Mouse (Mus musculus) embryonic stem cell, embryonic (primary cell): Measurements from ENCODE around the gene Nabp2.

Experiments
- CTCF ChIA-PET, 4 experiments: fragments of 300-600 bp in 2 of 4; fragments of 350-600 bp in 2 of 4; sonication (Branson Sonifier 250); formaldehyde crosslinking; loops; one replicate each; lab custom pipeline; 2022; ENCODE audit warnings: inconsistent platforms in 2 of 4; lab: Charles Lee
- POLR2A ChIA-PET, 4 experiments: fragments of 300-600 bp in 2 of 4; fragments of 350-600 bp in 2 of 4; sonication (Branson Sonifier 250); formaldehyde crosslinking; loops; one replicate each; lab custom pipeline; 2022; ENCODE audit warnings: antibody characterized with exemption in 4 of 4, inconsistent platforms in 1 of 4; lab: Charles Lee

Gene Nabp2

DNA sequence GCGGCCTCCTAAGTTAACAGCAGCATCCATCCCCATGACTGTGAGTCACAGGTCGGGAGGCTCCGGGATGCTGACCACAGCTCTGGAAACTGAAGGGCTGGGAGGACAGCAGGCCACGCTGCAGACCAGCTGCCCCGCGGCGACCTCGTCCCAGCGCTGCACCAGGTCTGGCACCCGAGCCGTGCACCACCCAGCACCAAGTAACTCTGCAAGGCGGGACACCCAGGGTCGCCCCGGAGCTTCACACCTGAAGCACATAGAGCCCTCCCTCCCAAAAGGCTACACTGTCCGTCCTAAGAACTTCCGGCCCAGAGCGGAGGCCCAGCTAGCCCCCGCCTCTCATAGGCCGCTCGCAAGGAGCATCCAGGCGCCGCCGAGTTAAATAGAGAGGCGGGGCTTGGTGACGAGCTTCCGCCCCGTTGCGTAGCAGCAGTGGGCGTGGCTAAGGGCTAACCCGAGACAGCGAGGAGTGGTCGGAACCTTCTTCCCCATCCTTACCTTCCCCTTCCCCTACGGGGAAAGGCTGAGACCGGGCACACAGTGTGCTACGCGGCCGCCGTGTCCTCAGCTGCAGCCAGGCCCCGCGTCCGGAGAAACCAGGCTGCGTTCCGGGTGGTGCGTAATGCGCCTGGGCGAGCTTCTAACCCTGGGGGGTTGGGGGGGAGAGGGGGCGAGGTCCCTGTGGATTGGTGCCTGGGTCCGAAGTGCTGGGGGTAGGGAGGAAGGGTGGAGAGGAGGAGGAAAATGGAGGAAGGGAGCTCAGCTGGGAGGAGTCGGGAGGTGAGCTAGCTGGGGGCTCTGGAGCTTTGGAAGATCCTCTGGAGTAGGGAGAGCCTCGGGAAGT, at the start of gene Nabp2, which contains the start of gene Rnf41:
TSS of gene Nabp2 (minus strand) at position 282 of the 844 bp plus-strand sequence.
TSS of gene Rnf41 (plus strand) at position 447 of the 844 bp plus-strand sequence.
- CTCF ChIA-PET = interaction anchor here (0.5 to 2.5 kb wide), 66 partner anchors 9 to 1590 kb away, joined by 3 to 19 read pairs (median 4); partner anchors contain the start of genes Esyt1 (in 3 of the 4), Ankrd52 (in 2 of the 4), Myl6 (in 2 of the 4) and Baz2a (in 1 of the 4)
- POLR2A ChIA-PET = interaction anchor here (0.5 to 3.8 kb wide), 154 partner anchors 9 to 1072 kb away, joined by 3 to 43 read pairs (median 5); partner anchors contain the start of genes Ankrd52 (in 3 of the 4), Cnpy2 (in 3 of the 4), Coq10a (in 3 of the 4) and Esyt1 (in 3 of the 4)

DNA sequence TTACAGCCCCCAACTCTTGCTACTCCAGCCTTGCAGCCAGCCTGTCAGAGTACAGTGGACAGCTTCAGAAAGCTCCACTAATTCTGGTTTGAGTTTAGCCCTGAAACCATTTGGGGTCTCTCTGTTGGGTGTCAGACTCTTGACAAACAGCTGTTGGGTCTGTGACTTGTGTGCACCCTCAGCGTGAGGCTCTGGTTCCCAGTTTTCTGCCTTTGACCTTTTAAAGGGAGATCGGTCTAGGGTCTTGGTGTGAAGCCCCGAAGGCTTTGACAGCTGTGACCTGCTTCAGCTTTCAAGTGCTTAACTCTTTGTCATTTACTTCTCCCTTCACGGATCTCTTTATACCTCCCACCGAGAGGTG, 49.0 kb upstream of the Nabp2 start:
- ChIA-PET POLR2A (interaction anchor here in 3 of 4 experiments (0.7 to 4.9 kb wide), 35 partner anchors 9 to 345 kb away, joined by 3 to 31 read pairs (median 5); partner anchors contain the start of genes Cnpy2 (in 3 of the 3), Myl6 (in 3 of the 3), Esyt1 (in 2 of the 3) and Zc3h10 (in 2 of the 3)), CTCF (interaction anchor here (0.6 to 2.1 kb wide), 11 partner anchors 14 to 153 kb away, joined by 3 to 9 read pairs (median 5); partner anchors contain the start of gene Esyt1 (in 1 of the 4))

DNA sequence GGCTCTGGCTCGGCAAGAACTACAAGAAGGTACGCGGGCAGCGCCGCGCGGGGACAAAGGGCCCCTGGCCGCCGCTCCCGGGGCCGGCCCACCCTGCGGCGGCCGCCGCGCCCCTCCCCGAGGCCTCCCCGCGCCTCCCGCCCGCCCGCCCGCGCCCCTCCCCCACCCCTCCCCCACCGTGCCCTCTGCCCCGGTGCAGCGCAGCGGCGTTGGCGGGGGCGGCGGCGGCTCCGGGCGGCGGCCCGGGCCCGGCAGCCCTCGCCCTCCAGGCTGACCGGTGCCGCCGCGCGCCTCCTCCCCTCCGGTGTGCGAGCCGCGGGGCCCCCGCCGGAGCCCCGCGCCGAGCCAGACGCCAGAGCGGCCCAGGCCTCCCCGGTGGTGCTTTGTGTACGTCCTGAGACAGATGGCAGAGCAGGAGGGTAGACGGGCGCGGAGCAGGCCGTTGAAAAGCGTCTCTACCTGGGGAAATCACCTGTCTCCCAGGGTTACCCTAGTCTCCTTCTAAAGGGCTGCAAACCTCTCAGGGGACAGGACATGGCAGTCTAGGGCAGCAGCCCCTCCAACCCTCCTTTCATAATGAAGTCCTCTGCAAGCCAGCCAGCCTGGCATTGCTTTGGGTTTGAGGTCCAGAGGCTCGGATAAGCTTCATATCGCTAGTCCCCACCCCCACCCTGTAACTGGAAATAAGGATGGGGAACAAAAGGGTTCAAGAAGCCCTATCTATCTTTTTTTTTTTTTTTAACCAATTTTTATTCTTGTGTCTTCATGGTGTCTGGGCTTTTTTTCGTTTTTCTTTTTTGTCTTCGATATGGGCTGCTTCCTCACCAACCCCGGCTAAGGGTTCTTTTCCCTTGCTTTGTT, 48.3 kb upstream of the Nabp2 start:
- ChIA-PET CTCF (interaction anchor here (0.6 to 2.1 kb wide), 15 partner anchors 10 to 954 kb away, joined by 3 to 9 read pairs (median 4); partner anchors contain the start of gene Esyt1 (in 1 of the 4)), POLR2A (interaction anchor here (0.5 to 4.9 kb wide), 44 partner anchors 9 to 397 kb away, joined by 3 to 31 read pairs (median 4); partner anchors contain the start of genes Cnpy2 (in 3 of the 4), Myl6 (in 3 of the 4), Zc3h10 (in 3 of the 4) and Esyt1 (in 2 of the 4))

DNA sequence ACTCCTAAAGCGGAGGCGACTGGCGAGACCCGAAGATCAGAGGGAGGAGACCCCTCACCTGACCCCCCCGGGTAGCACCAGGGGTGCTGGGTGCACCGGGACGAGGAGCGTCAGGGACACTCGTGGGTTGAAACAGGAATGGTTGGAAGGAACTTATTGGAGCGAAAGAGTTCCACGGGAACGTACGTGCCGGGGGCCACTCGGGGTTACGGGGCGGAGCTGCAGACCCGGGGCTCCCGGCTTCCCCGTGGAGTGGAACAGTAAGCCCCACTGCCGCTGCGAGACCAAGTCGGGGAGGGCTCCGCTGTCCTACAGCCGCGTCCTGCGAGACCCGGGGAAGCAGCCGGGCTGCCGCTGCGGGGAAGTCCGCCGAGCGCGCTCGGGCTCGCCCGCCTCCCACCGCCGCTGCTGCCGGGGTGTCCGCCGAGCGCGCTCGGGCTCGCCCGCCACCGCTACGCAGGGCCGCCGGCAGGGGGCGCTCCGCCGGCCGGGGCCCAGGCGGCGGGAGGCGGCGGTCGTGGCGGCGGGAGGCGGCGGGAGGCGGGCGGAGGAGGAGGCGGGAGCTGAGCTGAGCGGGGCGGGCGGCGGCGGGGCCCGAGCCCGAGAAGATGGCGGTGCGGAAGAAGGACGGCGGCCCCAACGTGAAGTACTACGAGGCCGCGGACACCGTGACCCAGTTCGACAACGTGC, 47.6 kb upstream of the Nabp2 start, which contains the start of gene Smarcc2:
TSS of gene Smarcc2 (plus strand) at position 530 of the 690 bp plus-strand sequence.
- POLR2A ChIA-PET = interaction anchor here (1.0 to 4.9 kb wide), 15 partner anchors 10 to 136 kb away, joined by 3 to 31 read pairs (median 6); partner anchors contain the start of genes Esyt1 (in 2 of the 4), Zc3h10 (in 2 of the 4), Cnpy2 (in 1 of the 4) and Myl6 (in 1 of the 4)
- CTCF ChIA-PET = interaction anchor here in 3 of 4 experiments (0.6 to 2.1 kb wide), 7 partner anchors 10 to 412 kb away, joined by 3 to 8 read pairs (median 3); no protein-coding TSS in a partner anchor

DNA sequence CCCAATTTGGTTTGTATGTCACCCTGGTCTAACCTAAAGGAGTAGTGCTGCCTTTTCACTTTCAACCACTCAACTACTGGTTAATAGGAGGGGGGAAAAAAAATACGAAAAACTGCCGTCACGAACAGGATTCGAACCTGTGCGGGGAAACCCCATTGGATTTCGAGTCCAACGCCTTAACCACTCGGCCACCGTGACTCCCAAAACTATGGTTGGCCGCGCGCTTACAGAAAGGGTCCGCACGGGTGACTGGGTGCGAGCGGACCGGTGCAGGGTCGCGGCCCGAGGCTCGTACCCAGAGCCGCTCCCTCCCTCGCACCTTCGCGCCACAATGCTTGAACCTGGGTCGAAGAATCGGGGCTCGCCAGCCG, 47.0 kb upstream of the Nabp2 start:
- POLR2A ChIA-PET = interaction anchor here (0.6 to 4.9 kb wide), 7 partner anchors 16 to 131 kb away, joined by 3 to 31 read pairs (median 5); partner anchors contain the start of genes Zc3h10 (in 2 of the 4) and Erbb3 (in 1 of the 4)
- CTCF ChIA-PET = interaction anchor here in 1 of 4 experiments (1.5 kb wide), 1 partner anchor 118 kb away, joined by 3 read pairs; no protein-coding TSS in a partner anchor

DNA sequence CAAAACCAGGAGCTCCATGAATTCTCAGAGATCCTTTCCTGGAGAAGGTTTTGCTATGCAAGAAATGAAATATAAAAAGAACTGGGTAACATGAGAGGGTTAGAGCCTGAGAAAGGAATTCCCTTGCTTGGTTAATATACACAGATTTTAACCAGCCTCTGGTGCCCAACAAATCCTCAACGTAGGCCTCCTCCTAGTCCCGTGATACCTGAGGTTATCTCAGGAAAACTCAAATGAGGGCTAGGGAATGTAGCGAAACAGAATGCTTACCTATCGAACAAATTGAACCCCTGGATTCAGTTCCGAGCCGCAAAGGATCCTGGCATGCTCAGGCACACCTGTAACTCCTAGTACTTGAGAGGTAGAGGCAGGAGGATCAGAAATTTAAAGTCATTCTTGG, 46.4 kb upstream of the Nabp2 start:
- CTCF ChIA-PET = interaction anchor here in 2 of 4 experiments (0.6 to 1.5 kb wide), 5 partner anchors 17 to 276 kb away, joined by 3 read pairs; no protein-coding TSS in a partner anchor
- POLR2A ChIA-PET = interaction anchor here in 3 of 4 experiments (0.6 to 4.9 kb wide), 9 partner anchors 16 to 348 kb away, joined by 3 to 31 read pairs (median 4); partner anchors contain the start of genes Coq10a (in 1 of the 3) and Erbb3 (in 1 of the 3)

DNA sequence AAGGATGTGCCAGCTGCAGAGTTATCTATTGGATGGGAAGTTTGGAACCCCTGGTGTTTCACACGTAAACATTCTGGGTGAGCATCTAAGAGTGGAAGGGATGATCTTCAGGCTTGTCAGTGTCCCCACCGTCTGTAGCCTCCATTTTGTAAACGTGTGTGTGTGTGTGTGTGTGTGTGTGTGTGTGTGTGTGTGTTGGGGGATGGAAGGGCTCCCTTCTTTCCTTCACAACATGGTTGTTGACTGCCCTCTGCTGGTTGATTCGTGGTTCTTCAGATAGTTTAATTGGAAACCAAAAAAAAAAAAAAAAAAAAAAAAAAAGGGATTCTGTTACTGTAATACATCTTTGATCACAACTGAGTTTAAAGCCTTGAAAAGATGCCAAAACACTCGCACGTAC, 44.0 kb upstream of the Nabp2 start:
- ChIA-PET POLR2A (interaction anchor here in 3 of 4 experiments (0.9 to 1.5 kb wide), 6 partner anchors 13 to 81 kb away, joined by 3 to 6 read pairs (median 4); partner anchors contain the start of genes Nabp2 (in 2 of the 3), Rnf41 (in 2 of the 3) and Ankrd52 (in 1 of the 3)), CTCF (interaction anchor here (0.6 to 1.6 kb wide), 10 partner anchors 16 to 172 kb away, joined by 3 to 5 read pairs (median 5); partner anchors contain the start of genes Nabp2 (in 2 of the 4) and Rnf41 (in 2 of the 4))

DNA sequence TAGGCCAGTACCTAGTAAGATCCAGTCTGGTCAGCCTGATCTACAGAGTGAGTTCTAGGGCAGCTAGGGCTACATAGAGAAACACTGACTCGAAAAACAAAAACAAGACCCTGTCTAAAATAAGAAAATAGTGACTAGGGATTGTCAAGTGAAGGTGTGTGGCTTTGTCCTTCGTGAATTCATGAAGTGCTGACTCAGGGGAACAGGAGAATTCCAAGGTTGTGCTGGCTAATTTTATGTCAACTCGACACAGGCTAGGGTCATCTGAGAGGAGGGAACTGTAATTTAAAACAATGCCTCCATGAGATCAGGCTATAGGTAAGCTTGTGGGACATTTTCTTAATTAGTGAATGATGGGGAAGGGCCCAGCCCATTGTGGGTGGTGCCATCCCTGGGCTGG, 43.2 kb upstream of the Nabp2 start:
- ChIA-PET POLR2A (interaction anchor here in 3 of 4 experiments (0.8 to 1.8 kb wide), 8 partner anchors 8 to 80 kb away, joined by 3 to 6 read pairs (median 3); partner anchors contain the start of genes Nabp2 (in 2 of the 3), Rnf41 (in 2 of the 3) and Ankrd52 (in 1 of the 3)), CTCF (interaction anchor here (0.6 to 1.6 kb wide), 14 partner anchors 15 to 171 kb away, joined by 3 to 7 read pairs (median 4); partner anchors contain the start of genes Nabp2 (in 2 of the 4) and Rnf41 (in 2 of the 4))

DNA sequence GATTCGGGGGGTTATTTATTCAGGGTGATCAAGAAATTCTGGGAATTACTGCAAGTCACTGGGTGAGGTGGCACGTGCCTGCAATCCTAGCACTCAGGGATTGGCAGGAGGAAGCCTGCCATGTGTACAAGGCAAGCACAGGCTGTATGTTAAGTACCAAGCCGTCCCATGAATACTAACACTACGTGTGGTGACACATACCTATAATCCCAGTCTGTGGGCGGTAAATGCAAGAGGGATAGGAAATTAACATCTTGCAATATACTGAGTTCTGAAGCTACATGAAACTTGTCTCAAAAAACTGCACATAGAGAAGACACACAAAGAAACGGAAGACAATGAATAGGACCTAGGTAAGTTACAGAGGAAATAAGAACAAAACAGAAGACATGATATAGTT, 39.7 kb upstream of the Nabp2 start:
- ChIA-PET CTCF (interaction anchor here in 2 of 4 experiments (0.7 to 1.0 kb wide), 3 partner anchors 10 to 645 kb away, joined by 3 to 6 read pairs (median 3); no protein-coding TSS in a partner anchor), POLR2A (interaction anchor here in 3 of 4 experiments (0.7 to 1.6 kb wide), 6 partner anchors 9 to 157 kb away, joined by 3 to 10 read pairs (median 4); partner anchors contain the start of genes Ankrd52 (in 1 of the 3), Nabp2 (in 1 of the 3) and Rnf41 (in 1 of the 3))

DNA sequence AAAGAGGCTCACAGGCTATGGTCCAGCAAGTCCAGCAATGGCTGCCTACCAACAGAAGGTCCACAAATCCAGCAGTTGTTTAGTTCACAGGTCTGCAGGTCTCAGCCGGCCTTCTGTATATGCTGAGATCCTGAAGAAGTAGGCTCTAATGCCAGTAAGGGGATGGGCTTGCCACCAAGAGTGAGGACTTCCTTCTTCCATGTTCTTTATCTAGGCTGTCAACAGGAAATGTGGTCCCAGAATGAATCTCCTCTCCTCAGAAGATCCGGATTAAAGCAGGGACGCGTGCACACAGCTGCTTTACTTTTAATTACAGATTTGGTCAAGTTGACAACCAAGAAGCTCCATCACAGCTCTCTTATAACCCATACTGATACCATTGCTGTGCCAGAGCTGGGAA, 34.1 kb upstream of the Nabp2 start:
- POLR2A ChIA-PET = interaction anchor here in 1 of 4 experiments (0.6 to 1.2 kb wide), 3 partner anchors 14 to 71 kb away, joined by 3 to 5 read pairs (median 3); partner anchors contain the start of genes Nabp2 and Rnf41
- CTCF ChIA-PET = no interaction called here

DNA sequence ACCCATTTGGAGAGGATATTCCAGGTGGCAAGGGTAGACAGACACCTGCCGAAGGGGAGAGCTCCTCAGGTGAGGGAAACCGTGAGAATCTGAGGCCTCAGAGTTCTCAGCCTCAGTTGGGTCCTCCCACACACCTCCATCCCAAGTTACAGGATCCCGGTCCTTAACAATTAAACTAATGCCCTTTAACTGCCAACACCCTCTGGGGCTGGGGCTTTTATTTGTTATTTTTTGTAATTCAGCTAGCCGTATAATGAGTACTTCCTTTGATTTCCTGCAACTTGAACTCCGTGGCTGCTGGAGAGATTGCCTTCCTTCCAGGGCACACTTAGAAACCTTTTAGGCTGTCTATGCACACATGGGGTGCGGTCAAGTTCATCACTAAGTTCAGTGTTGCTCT, 33.1 kb upstream of the Nabp2 start:
- CTCF ChIA-PET = no interaction called here
- POLR2A ChIA-PET = no interaction called here

DNA sequence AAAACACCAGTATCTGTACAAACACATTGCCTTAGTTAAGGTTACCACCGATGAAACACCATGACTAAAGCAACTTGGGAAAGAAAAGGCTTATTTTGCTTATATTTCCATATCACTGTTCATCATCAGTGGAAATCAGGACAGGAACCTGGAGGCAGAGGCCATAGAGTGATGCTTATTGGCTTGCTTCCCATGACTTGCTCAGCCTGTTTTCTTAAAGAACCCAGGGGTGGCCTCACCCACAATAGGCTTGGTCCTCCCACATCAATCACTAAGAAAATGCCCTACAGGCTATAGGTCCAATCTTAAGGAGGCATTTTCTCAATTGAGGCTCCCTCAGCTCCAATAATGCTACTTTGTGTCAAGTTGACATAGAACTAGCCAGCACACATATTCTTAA, 31.4 kb upstream of the Nabp2 start:
- CTCF ChIA-PET = no interaction called here
- POLR2A ChIA-PET = interaction anchor here in 1 of 4 experiments (0.6 kb wide), 1 partner anchor 10 kb away, joined by 3 read pairs; no protein-coding TSS in a partner anchor

DNA sequence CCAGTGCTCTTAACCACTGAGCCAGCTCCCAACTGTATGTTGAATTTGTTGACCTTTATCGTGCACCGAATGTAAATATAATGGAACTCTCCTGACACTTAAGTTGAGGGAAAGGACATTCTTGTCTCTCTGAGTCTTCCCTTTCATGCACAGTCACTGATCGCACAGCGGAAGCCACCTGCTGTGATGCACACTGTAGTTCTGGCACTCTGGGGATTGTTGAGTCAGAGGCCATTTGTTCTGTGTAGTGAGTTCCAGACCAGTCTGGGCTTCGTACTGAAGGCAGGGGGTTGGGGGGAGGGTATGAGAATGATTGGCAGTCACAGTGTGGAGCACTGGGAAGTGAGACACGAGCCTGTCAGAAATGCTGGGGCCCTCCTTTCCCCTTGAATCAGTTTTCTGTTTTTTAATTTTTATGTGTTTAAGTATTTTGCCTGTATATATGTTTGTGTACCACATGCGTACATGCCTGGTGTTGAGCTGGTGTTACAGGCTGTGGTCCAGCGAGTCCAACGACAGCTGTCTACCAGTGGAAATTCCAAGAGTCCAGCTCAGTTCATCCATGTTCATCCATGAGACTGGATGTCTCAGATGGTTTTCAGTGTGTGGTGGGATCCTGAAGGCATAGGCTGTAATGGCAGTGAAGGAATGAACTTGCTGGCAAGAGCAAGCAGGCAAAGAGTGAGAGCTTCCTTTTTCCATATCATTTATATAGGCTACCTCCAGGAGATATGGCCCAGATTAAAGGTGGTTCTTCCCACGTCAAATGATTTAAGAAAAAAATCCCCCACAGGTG, 30.2 kb upstream of the Nabp2 start:
- POLR2A ChIA-PET = interaction anchor here (0.6 to 2.7 kb wide), 16 partner anchors 10 to 482 kb away, joined by 3 to 19 read pairs (median 4); partner anchors contain the start of genes Nabp2 (in 2 of the 4), Rnf41 (in 2 of the 4), Ankrd52 (in 1 of the 4) and Bloc1s1 (in 1 of the 4)
- CTCF ChIA-PET = interaction anchor here in 3 of 4 experiments (0.6 to 2.7 kb wide), 14 partner anchors 7 to 191 kb away, joined by 3 to 11 read pairs (median 4); partner anchors contain the start of genes Ankrd52 (in 2 of the 3), Nabp2 (in 1 of the 3) and Rnf41 (in 1 of the 3)

DNA sequence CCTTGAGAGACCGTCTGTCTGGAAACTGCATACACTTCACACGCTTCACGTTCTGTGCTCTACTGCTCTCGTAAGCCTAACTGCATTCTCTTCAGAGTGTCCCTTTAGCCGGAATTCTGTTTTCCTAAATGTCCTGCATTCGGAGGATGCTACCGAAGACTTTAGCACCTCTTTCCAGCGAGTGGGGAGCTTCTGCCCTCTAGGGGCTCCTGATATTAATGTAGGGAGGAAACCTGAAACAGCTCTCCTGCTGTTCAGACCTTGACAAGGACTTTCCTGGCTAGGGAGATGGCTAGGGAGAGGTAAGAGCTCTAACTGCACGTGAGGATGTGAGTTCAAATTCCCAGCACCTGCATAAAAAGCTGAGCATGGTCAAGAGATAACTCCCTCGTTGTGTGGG, 29.1 kb upstream of the Nabp2 start:
- ChIA-PET POLR2A (interaction anchor here (0.7 to 2.7 kb wide), 28 partner anchors 9 to 405 kb away, joined by 3 to 19 read pairs (median 4); partner anchors contain the start of genes Nabp2 (in 3 of the 4), Rnf41 (in 3 of the 4), Cs (in 1 of the 4) and Esyt1 (in 1 of the 4)), CTCF (interaction anchor here (0.6 to 2.7 kb wide), 27 partner anchors 9 to 333 kb away, joined by 3 to 11 read pairs (median 4); partner anchors contain the start of genes Nabp2 (in 3 of the 4), Rnf41 (in 3 of the 4) and Ankrd52 (in 2 of the 4))
